Mouse (Mus musculus) MEL (cell line): ENCODE measurements at regions not wholly inside any gene's neighbourhood (a gene's known extent, or its start where the extent isn't known, plus 50 kb on each side); places are given as distances from the start of the nearest gene placed in this dataset.
A peak's percentile ranks its signal among the peaks of the same experiment; 100 is the strongest.

Source experiments
- DNase-seq: peaks from one replicate; pipeline ENCODE4 v3.0.0; 2011; ENCODE audit warnings: low read depth, low spot score
- H3K27ac ChIP-seq: 2 replicates; pipeline ENCODE4 v1.5.1; 2012; ENCODE audit warnings: low read depth, mild to moderate bottlenecking, control low read depth, low read length, moderate library complexity; ENCODE audit not compliant: control insufficient read depth
- H3K27me3 ChIP-seq, 2 experiments: fragments of 150-350 bp in 1 of 2; sonication (generic) in 1 of 2; 2 replicates each; pipeline ENCODE4 v1.6.1; 2012; ENCODE audit warnings: low read length in 2 of 2, mild to moderate bottlenecking in 2 of 2, improper control_type of control experiment in 1 of 2, moderate library complexity in 1 of 2; ENCODE audit not compliant: insufficient read depth in 2 of 2, control insufficient read depth in 1 of 2
- H3K36me3 ChIP-seq, 2 experiments: 2 replicates each; pipeline ENCODE4 v1.6.1; 2012 to 2014; ENCODE audit warnings: low read length in 2 of 2, improper control_type of control experiment in 1 of 2, inconsistent platforms in 1 of 2, mild to moderate bottlenecking in 1 of 2; ENCODE audit not compliant: insufficient read depth in 2 of 2, control insufficient read depth in 1 of 2
- H3K4me1 ChIP-seq, 2 experiments: fragments of 150-350 bp in 1 of 2; sonication (generic) in 1 of 2; 2 replicates each; pipeline ENCODE4 v1.6.1; 2012; ENCODE audit warnings: low read length in 2 of 2, improper control_type of control experiment in 1 of 2, mild to moderate bottlenecking in 1 of 2; ENCODE audit not compliant: insufficient read depth in 2 of 2, control insufficient read depth in 1 of 2
- H3K4me3 ChIP-seq, 2 experiments: fragments of 150-350 bp in 1 of 2; sonication (generic) in 1 of 2; 2 replicates each; pipeline ENCODE4 v1.5.1; 2012; ENCODE audit warnings: low read depth in 2 of 2, low read length in 2 of 2, mild to moderate bottlenecking in 2 of 2, moderate library complexity in 2 of 2, control low read depth in 1 of 2, improper control_type of control experiment in 1 of 2; ENCODE audit not compliant: control insufficient read depth in 1 of 2, insufficient read depth in 1 of 2
- H3K79me2 ChIP-seq: 2 replicates; pipeline ENCODE4 v1.6.1; 2012; ENCODE audit warnings: mild to moderate bottlenecking, low read length, moderate library complexity; ENCODE audit not compliant: control insufficient read depth, poor library complexity, insufficient read depth
- H3K9ac ChIP-seq: 2 replicates; pipeline ENCODE4 v1.6.1; 2012; ENCODE audit warnings: low read depth, mild to moderate bottlenecking, control low read depth, low read length, moderate library complexity; ENCODE audit not compliant: control insufficient read depth, poor library complexity, severe bottlenecking
- H3K9me3 ChIP-seq: fragments of 150-350 bp; sonication (generic); replicated peaks from 2 replicates; pipeline ENCODE4 v1.6.1; 2012; ENCODE audit warnings: mild to moderate bottlenecking, low read length, improper control_type of control experiment, moderate library complexity; ENCODE audit not compliant: insufficient read depth
- BHLHE40 ChIP-seq: IDR thresholded peaks from 2 replicates; pipeline ENCODE4 v1.6.1; 2012; ENCODE audit warnings: low read depth, mild to moderate bottlenecking, inconsistent platforms, low read length, improper control_type of control experiment, borderline replicate concordance
- CHD2 ChIP-seq: IDR thresholded peaks from 2 replicates; pipeline ENCODE4 v1.6.1; 2011; ENCODE audit warnings: low read length, improper control_type of control experiment
- CTCF ChIP-seq, 3 experiments: IDR thresholded peaks in 2 of 3; conservative IDR thresholded peaks in 1 of 3; 2 replicates each; pipeline ENCODE4 v1.5.1; 2011 to 2012; ENCODE audit warnings: low read length in 3 of 3, low read depth in 2 of 3, mild to moderate bottlenecking in 2 of 3, improper control_type of control experiment in 1 of 3, inconsistent platforms in 1 of 3, mixed read lengths in 1 of 3, moderate library complexity in 1 of 3; ENCODE audit not compliant: control insufficient read depth in 1 of 3, insufficient read depth in 1 of 3, poor library complexity in 1 of 3, severe bottlenecking in 1 of 3
- E2F4 ChIP-seq: IDR thresholded peaks from 2 replicates; pipeline ENCODE4 v1.6.1; 2011; ENCODE audit warnings: low read depth, low read length, improper control_type of control experiment, borderline replicate concordance
- ELF1 ChIP-seq: IDR thresholded peaks from 2 replicates; pipeline ENCODE4 v1.6.1; 2014; ENCODE audit warnings: low read depth, mild to moderate bottlenecking, inconsistent platforms, low read length, improper control_type of control experiment, moderate library complexity
- GATA1 ChIP-seq: IDR thresholded peaks from 2 replicates; pipeline ENCODE4 v1.6.1; 2011; ENCODE audit warnings: low read depth, low read length, improper control_type of control experiment
- JUND ChIP-seq: IDR thresholded peaks from 2 replicates; pipeline ENCODE4 v1.6.1; 2011; ENCODE audit warnings: low read depth, mild to moderate bottlenecking, improper control_type of control experiment, low read length
- KAT2A ChIP-seq: conservative IDR thresholded peaks from 2 replicates; pipeline ENCODE4 v1.6.1; 2012; ENCODE audit warnings: low read depth, low read length, improper control_type of control experiment, inconsistent platforms
- MAFK ChIP-seq: IDR thresholded peaks from 2 replicates; pipeline ENCODE4 v1.6.1; 2011; ENCODE audit warnings: low read depth, mild to moderate bottlenecking, low read length, improper control_type of control experiment, borderline replicate concordance
- MXI1 ChIP-seq: IDR thresholded peaks from 2 replicates; pipeline ENCODE4 v1.6.1; 2011; ENCODE audit warnings: mild to moderate bottlenecking, low read depth, low read length, improper control_type of control experiment
- MYB ChIP-seq: IDR thresholded peaks from 2 replicates; pipeline ENCODE4 v1.6.1; 2011; ENCODE audit warnings: mild to moderate bottlenecking, low read depth, low read length, improper control_type of control experiment
- NRF1 ChIP-seq: IDR thresholded peaks from 2 replicates; pipeline ENCODE4 v1.6.1; 2014; ENCODE audit warnings: low read depth, mild to moderate bottlenecking, inconsistent platforms, low read length, improper control_type of control experiment, moderate library complexity; ENCODE audit not compliant: poor library complexity, insufficient read depth, severe bottlenecking
- POLR2A ChIP-seq, 2 experiments: IDR thresholded peaks; 2 replicates each; pipeline ENCODE4 v1.6.1; 2011 to 2012; ENCODE audit warnings: low read length in 2 of 2, mild to moderate bottlenecking in 2 of 2, control low read depth in 1 of 2, improper control_type of control experiment in 1 of 2, low read depth in 1 of 2, moderate library complexity in 1 of 2; ENCODE audit not compliant: control insufficient read depth in 1 of 2, insufficient read depth in 1 of 2, poor library complexity in 1 of 2
- POLR2AphosphoS2 ChIP-seq: IDR thresholded peaks from 2 replicates; pipeline ENCODE4 v1.6.1; 2011; ENCODE audit warnings: low read length, improper control_type of control experiment
- POLR2AphosphoS5 ChIP-seq: IDR thresholded peaks from 2 replicates; pipeline ENCODE4 v1.6.1; 2012; ENCODE audit warnings: low read depth, borderline replicate concordance, mild to moderate bottlenecking, inconsistent platforms, low read length, moderate library complexity, mixed read lengths
- RAD21 ChIP-seq: IDR thresholded peaks from 2 replicates; pipeline ENCODE4 v1.6.1; 2011; ENCODE audit warnings: mild to moderate bottlenecking, low read depth, low read length, improper control_type of control experiment
- RCOR1 ChIP-seq: IDR thresholded peaks from 2 replicates; pipeline ENCODE4 v1.6.1; 2012; ENCODE audit warnings: low read depth, mild to moderate bottlenecking, inconsistent platforms, low read length, improper control_type of control experiment
- SMC3 ChIP-seq: IDR thresholded peaks from 2 replicates; pipeline ENCODE4 v1.6.1; 2011; ENCODE audit warnings: low read depth, low read length, improper control_type of control experiment
- TBP ChIP-seq: IDR thresholded peaks from 2 replicates; pipeline ENCODE4 v1.8.0; 2011; ENCODE audit warnings: low read depth, low read length, improper control_type of control experiment
- USF1 ChIP-seq: IDR thresholded peaks from 2 replicates; pipeline ENCODE4 v1.6.1; 2014; ENCODE audit warnings: low read depth, mild to moderate bottlenecking, inconsistent platforms, low read length, improper control_type of control experiment, moderate library complexity
- USF2 ChIP-seq, 2 experiments: IDR thresholded peaks; 2 replicates each; pipeline ENCODE4 v1.6.1; 2011 to 2012; ENCODE audit warnings: improper control_type of control experiment in 2 of 2, low read length in 2 of 2, borderline replicate concordance in 1 of 2, inconsistent platforms in 1 of 2, low read depth in 1 of 2, mild to moderate bottlenecking in 1 of 2; ENCODE audit not compliant: insufficient read depth in 1 of 2
- ZC3H11A ChIP-seq: IDR thresholded peaks from 2 replicates; pipeline ENCODE4 v1.6.1; 2012; ENCODE audit warnings: low read depth, mild to moderate bottlenecking, inconsistent platforms, low read length, improper control_type of control experiment
- ZNF384 ChIP-seq: IDR thresholded peaks from 2 replicates; pipeline ENCODE4 v1.6.1; 2012; ENCODE audit warnings: low read depth, mild to moderate bottlenecking, inconsistent platforms, low read length, improper control_type of control experiment

DNA sequence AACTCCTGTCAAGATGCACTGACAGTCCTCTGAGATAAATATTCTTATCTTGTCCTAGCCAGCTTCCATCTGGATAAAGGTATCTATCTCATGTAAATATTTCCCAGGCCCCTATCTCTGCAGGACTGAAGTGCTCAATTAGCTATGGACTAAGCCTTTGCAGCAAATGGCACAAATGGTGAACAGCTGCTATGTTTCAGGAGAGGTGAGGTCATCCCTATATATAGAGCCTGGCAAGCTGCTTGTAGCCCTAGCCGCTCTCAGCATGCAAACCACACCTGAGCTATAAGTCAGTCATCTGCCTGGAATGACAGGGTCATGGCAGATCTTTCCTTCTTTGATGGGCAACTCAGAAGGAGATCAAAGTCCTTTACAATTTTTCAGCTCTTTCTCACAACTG lies 294.9 kb upstream of the Agtr1b start:
- Histone ChIP-seq H3K9me3 (no peaks in the 10 kb centered on the region), H3K79me2 (no peaks in the 10 kb centered on the region), H3K27ac (no peak overlapping the region)
- DNase-seq = no peak
- TF ChIP-seq BHLHE40 = no peak
- no peak for TF ChIP-seq JUND
- no peak for TF ChIP-seq NRF1
- no peak for TF ChIP-seq E2F4
- TF ChIP-seq USF2 (IDR thresholded peaks at IDR 0.05; ENCODE audit: borderline replicate concordance in 1 of 2, insufficient read depth in 1 of 2, low read depth in 1 of 2, low read length in 2 of 2) = no peak
- TF ChIP-seq, all 39 proteins: peak for 0
- Histone ChIP-seq H3K27me3 (no peaks in the 10 kb centered on the region), H3K36me3 (no peaks in the 10 kb centered on the region), H3K4me3 (no peak overlapping the region), H3K4me1 (no peaks in the 10 kb centered on the region), H3K9ac (no peak overlapping the region)

DNA sequence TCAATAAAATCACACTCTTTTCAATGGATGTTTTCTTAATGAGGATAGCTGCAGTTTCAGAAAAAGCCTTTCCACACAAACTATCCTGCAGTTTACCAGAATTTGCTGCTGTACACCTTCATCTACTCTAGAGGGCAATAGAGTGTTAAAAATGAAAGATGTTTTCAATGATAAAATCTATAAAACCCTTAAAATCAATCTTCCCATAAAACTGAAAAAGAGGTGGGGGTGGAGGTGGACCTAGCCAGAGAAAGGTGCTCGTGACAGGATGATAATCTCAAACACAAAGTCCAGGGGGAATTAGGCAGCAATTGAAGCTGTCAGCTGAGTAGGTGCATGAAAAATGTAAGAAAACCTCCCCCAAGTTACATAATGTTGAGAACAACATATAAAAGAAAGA lies 288.4 kb upstream of the Agtr1b start:
- TF ChIP-seq USF2 (IDR thresholded peaks at IDR 0.05; ENCODE audit: borderline replicate concordance in 1 of 2, insufficient read depth in 1 of 2, low read depth in 1 of 2, low read length in 2 of 2) = no peak
- TF ChIP-seq CHD2 = no peak
- no peak for TF ChIP-seq MXI1
- TF ChIP-seq RAD21 = peak; percentile 90
- no peak for TF ChIP-seq JUND
- no peak for TF ChIP-seq RCOR1
- TF ChIP-seq MYB = no peak
- peak; percentile 63 for TF ChIP-seq GATA1
- TF ChIP-seq BHLHE40 = no peak
- peak in 1 of 3 experiments; percentile 66; a peak in 3 of 6 replicates for TF ChIP-seq CTCF (IDR thresholded peaks at IDR 0.05 in 2 of 3, conservative IDR thresholded peaks at IDR 0.05 in 1 of 3; ENCODE audit: control insufficient read depth in 1 of 3, insufficient read depth in 1 of 3, low read depth in 2 of 3, low read length in 3 of 3, poor library complexity in 1 of 3, severe bottlenecking in 1 of 3)
- TF ChIP-seq POLR2A (IDR thresholded peaks at IDR 0.05; ENCODE audit: control insufficient read depth in 1 of 2, insufficient read depth in 1 of 2, low read depth in 1 of 2, low read length in 2 of 2, poor library complexity in 1 of 2) = no peak
- peak; percentile 71 for TF ChIP-seq ZC3H11A
- no peak for TF ChIP-seq POLR2AphosphoS2
- peak; percentile 76 for TF ChIP-seq SMC3
- TF ChIP-seq ZNF384 = no peak
- TF ChIP-seq E2F4 = no peak
- no peak for TF ChIP-seq POLR2AphosphoS5
- TF ChIP-seq MAFK = no peak
- no peak for TF ChIP-seq TBP
- TF ChIP-seq KAT2A = no peak
- no peak for TF ChIP-seq ELF1
- TF ChIP-seq USF1 = no peak
- Histone ChIP-seq H3K79me2 (no peaks in the 10 kb centered on the region), H3K27me3 (no peaks in the 10 kb centered on the region), H3K27ac (no peak overlapping the region), H3K4me1 (no peaks in the 10 kb centered on the region), H3K9ac (no peak overlapping the region), H3K4me3 (no peak overlapping the region), H3K36me3 (no peaks in the 10 kb centered on the region), H3K9me3 (no peaks in the 10 kb centered on the region)
- peak; percentile 18 for DNase-seq
